Mouse (Mus musculus) kidney, postnatal 25 days (tissue): Measurements from ENCODE around the gene Hoxc9.

ENCODE experiments used
- DNase-seq, 2 experiments: peaks; one replicate each; pipeline ENCODE4 v3.0.0; 2021; ENCODE audit warnings: mixed read lengths in 2 of 2

Gene Hoxc9

DNA sequence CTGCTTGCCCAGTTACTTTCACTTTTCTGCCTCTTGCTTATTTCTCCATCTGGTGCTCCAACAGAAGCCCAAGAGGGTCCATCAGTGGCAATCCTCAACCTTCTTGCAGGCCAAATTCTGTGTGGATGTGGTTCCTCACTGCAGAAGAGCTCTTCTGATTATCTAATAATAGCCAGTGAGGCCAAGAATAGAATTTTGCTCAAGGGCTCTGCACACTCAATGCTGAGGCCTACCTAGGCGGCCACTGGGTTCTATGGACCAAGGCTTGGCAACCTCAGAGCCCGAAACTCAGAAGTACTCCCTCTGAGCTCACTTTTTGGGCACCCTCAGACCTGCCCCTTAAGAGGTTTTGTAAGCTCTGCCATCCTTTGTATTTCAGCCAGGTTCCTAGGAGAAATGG, 25.1 kb downstream of the Hoxc9 start:
- no peak for DNase-seq

DNA sequence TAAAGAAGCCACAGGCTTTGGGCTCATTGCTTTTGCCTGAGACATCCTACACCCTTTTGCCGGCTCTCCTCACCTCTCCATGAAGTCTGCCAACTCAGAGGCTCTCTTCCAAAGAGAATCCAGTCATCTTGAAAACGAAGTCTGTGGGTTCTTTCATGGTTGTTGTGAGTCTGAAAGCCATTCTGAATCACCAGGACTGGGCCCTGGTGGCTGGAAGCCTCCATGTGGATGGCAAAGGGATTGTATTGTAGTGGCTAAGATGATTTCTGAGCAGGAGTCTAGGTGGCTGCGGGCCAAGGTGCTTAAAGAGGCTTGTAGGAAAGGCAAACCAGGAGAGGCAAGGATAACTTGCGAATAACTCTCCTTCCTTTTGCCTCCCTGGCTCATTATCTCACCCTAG, 25.9 kb downstream of the Hoxc9 start:
- peak; percentile 66 to 71 for DNase-seq

DNA sequence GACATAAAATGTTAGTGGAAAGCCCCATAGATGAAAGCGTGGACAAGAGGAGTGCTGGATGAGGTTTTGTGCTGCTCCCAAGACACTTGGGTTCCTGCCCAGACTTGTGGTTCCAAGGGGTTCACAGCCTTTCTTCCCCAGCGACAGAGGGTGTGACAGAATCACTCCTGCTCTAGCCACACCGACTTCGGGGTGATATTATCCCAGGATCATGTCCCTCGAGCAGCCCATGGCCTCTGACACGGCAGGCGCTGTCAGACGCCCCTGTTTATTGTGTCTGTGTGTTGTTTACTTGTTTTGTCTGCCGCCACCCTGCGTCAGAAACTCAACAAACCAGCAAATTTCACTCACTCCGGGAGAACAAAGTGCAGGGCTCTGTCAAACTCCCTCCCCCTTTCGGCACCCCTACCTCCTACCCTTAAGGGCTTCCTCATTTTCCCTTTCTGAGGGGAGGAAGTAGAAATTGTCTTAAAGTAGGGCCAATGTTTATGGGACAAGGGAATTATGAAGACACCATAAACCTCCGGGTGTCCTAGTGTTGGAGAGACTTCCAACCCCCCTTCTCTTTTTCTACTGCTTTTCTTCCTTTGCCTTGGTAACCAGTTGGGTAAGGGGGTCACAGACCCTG, 26.7 kb downstream of the Hoxc9 start:
- peak in 1 of 2 experiments; percentile 36 for DNase-seq

DNA sequence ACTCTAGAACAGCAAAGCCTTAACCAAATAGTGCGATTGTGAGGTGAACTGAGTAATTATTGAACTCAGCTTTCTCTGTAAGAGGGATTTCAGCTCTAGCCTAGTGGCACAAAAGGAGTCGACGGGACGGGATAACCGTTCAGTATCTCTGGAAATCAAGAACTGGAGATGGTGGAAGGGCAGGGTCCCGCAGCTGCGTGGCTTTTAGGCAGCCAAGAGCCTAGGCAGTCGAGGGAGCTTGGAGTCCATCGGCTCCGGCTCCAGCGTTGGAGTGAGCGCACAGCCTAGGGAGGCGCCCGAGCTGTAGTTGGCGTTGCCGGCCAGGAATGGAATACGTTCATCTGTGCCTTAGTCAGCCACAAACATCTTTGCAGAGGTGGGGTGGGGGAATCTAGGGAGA, 29.1 kb downstream of the Hoxc9 start:
- DNase-seq: peak in 1 of 2 experiments; percentile 56

DNA sequence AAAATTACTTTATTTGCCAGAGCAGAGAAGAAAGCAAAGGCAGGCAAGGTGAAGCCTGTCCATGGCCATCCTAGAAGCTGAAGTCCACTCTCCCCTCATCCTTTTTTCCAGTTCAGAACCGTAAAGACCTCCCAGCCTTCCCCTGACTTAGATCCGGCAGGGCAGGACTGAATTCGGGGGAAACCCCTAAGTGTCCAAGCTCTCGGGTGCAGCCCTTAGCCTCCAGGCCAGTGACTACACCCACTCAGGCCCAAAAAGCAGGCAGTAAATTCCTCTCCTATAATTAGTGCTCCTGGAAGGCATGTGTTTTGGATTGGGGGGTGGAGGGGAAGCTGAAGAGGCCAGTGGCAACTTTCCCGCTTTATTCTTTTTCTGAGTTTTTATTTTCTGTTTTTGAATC, 29.6 kb downstream of the Hoxc9 start:
- DNase-seq: peak in 1 of 2 experiments; percentile 37

DNA sequence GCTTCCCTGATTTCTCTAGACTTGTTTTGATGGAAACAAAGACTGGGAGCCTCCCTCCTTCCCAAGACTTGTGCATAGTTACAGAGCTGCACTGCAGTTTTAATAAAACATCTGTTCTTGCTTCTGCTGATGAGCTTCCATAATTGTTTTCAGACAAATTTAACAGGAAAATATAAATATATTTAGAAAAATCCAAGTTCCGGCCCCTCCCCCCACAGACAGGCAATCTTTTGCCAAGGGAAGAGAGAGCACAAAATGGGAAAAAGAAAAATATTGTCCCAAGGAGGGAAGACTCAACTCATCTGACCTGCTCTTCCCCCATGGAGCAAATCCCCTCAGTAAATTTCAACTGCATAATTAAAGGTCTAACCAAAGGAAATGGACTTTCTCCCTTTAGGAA, 30.1 kb downstream of the Hoxc9 start:
- DNase-seq: peak in 1 of 2 experiments; percentile 17

DNA sequence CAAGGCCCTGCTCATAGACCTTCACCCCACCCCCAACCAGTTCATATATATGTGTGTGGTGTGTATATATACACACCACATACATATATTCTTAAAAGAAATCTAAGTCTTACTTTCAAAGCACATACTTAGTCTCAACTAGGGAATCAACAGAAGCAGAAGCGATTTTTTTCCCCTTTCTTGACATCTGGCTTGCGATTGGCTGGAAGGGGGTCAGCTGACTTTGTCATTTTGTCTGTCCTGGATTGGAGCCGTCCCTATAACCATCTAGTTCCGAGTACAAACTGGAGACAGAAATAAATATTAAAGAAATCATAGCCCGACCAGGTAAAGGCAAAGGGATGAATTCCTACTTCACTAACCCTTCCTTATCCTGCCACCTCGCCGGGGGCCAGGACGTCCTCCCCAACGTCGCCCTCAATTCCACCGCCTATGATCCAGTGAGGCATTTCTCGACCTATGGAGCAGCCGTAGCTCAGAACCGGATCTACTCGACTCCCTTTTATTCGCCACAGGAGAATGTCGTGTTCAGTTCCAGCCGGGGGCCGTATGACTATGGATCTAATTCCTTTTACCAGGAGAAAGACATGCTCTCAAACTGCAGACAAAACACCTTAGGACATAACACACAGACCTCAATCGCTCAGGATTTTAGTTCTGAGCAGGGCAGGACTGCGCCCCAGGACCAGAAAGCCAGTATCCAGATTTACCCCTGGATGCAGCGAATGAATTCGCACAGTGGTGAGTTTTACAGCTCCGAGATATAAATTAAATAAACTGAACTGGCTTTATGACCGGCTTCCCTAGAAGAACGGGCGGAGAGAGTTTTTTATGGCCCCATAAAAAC, 33.2 kb downstream of the Hoxc9 start:
- DNase-seq: peak in 1 of 2 experiments; percentile 56

DNA sequence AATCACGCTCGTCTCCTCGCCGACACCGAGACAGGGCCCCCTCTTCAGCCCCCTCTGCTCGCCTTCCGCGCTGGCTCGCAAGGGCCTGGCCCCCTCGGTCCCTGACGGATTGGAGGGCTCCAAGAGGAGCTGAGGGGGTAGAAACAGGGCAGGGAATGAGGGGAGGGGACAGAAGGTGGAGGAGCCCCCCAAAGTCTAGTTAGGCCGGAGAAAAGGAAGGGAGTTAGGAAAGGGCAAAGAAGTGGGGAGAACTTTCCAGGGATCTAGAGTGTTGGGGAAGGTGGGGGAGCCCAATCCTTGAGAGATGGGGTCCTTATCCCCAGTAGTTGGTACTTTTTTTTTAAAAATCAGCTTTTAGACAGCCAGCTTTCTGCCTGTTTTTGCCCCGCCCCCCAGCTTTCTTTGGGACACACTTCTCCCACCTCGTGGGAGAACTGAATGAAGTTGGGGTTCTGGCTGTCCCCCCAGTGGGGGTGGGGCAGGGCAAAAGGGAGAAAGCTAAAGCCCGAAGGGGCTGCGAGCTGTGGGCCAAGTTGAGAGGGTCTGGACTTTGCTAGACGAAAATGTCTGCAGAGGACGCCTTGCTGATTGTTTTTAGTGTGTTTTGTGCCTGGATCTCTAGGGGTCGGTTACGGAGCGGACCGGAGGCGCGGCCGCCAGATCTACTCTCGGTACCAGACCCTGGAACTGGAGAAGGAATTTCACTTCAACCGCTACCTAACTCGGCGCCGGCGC, 34.0 kb downstream of the Hoxc9 start:
- peak in 1 of 2 experiments; percentile 45 for DNase-seq

DNA sequence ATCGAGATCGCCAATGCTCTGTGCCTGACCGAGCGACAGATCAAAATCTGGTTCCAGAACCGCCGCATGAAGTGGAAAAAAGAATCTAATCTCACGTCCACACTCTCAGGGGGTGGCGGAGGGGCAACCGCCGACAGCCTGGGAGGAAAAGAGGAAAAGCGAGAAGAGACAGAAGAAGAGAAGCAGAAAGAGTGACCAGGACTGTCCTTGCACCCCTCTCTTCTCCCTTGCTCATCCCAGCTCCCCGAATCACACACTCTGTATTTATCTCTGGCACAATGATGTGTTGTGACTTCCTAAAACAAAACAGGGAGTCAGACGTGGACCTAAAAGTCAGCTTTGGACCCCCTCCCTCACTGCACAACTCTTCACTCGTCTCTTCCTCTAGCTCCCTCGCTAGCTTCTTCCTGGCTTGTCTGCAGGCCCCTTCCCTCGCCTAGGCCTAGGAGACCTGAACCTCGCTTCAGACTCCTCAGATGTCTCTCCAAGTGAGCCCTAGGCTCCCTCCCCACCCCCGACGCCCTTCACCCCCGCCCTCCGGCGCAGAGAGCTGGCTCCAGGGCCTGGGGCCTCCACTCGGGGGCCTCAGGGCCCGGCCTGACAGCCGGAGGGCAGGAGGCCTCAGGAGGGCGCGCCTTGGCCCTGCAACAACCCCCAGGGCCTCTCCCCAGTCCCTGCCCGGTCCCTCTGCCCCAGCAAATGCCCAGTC, 34.8 kb downstream of the Hoxc9 start:
- DNase-seq: peak in 1 of 2 experiments; percentile 34

DNA sequence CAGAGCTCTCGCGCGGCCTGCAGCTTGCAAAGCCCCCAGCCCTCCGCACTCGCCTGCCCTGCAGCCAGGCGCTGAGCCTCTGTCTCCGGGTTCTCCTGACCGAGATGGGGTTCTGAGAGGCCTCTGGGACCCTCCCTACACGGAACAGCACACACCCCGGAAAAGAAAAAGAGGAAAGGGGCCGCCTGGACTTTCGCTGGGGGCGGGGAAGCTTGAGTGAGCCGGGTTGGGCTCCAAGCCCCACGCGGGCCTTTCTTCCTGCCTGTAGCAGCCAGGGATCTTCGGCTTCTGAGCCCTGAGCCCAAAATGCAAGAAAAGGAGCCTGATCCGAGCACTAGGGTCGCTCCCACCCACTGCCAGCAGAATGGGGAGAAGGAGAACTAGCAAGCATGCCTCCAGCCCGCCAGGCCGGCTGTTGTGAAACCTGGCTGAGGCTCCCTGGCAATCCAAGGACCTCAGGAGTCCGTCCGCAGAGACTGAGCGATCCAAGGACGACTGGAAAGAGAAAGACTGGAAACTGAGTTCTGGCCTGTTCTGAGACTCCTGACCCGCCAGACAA, 35.8 kb downstream of the Hoxc9 start:
- peak in 1 of 2 experiments; percentile 42 for DNase-seq

DNA sequence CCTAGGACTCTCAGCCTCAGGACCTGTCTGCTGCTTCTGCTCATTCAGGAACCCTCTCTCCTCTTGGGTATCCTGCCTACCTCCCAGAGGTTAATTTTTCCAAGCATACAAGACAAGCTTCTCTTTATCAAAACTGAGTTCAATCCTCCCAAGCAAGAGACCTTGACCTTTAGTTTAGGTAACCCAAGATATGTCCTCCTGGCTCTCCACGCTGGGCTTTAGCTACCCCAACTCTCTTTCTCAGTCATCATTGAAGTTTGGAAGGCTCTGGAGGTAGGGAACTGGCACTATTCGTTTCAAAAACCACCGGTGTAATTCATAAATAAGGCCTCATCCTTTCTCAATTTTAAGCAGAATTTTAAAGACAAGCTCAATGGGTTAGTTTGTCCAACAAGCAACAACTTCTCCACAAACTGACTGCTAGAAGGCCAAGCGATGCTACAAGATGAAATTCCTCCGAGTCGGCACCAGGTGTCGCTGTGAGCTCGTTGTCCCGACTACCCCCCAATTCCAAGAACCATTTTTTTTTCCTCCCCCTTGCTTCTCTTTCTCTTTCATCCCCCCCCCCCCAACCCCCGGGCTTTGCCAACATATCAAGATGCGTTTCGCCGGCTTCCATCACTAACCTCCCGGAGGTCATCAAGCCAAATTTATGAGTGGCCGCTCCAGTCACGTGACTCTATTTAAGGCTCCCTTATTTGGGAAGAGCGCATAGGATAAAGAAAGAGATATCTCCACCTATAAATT, 37.2 kb downstream of the Hoxc9 start:
- peak; percentile 49 to 52 for DNase-seq

DNA sequence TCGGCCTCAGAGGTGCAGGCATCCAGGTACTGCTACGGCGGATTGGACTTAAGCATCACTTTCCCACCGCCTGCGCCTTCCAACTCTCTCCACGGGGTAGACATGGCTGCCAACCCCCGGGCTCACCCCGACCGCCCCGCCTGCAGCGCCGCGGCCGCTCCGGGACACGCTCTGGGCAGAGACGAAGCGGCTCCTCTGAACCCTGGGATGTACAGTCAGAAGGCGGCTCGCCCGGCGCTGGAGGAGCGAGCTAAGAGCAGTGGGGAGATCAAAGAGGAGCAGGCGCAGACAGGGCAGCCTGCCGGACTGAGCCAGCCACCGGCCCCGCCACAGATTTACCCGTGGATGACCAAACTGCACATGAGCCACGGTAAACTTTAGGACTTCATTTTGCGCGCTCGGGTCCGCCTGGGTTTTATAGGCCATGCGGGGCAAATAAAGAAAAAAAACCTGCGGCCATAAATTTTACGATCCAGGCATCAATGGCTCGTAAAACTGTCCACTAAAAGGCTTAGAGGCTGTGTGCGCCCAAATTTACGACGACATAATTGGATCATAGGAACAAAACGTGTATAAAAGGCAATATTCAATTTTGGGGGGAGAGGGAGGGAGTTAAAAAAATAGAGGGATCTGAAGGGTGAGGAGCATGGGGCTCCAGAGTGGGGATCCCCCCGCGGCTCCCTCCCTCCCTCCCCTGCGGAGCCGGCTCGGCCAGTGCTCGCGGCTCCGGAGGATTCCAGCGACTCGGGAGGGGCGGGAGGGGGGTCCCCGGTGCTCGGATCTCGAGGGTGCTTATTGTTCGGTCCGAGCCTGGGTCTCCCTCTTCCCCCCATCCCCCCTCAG, 38.1 kb downstream of the Hoxc9 start:
- DNase-seq: peak; percentile 60 to 81

DNA sequence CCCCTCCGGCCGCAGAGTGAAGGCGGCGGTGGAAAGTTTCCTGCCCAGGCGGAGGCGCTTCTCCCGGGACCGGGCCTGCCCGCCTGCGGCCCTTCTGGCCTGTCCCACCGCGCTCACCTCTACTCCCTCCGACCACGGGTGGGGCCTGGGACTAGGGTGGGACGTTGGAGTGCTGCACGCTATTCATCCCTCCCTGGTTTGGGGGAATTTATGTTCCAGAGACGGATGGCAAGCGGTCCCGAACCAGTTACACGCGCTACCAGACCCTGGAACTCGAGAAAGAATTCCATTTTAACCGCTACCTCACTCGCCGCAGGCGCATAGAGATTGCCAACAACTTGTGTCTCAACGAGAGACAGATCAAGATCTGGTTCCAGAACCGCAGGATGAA, 38.8 kb downstream of the Hoxc9 start:
- DNase-seq: no peak

DNA sequence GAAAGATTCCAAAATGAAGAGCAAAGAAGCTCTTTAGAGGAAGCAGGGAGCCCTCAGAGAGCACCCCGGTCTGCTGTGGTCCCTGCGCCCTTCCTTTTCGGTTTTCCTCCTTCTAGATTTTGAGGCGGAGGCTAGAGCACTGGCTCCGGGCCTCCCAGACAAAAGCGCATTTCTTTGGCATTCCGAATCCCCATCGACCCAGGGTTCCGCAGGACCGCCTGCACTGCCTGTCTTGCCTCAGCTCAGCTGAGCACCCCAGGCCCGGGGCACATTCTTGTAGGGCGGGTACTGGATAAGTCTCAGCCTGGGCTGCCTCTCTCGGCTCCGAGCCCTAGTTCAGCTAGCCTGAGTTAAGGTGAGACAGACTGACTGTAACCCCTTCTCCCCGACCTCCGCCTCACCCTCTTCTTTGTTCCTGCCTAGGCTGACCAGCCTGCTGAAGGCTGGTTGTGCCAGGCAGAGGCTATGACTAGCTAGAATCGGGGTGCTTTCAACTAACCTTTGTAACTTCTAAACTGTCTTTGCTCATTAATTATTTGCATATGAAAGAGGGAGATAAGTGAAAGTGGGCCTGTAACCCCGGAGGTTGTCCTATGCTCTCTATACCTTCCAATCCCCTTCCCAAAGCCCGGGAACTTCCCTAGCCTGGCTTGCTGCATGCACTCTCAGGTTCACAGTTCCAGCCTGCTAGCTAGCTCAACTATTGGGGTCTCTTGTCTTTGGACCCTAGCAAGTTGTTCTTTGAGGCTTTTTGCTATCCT, 39.3 kb downstream of the Hoxc9 start:
- no peak for DNase-seq

DNA sequence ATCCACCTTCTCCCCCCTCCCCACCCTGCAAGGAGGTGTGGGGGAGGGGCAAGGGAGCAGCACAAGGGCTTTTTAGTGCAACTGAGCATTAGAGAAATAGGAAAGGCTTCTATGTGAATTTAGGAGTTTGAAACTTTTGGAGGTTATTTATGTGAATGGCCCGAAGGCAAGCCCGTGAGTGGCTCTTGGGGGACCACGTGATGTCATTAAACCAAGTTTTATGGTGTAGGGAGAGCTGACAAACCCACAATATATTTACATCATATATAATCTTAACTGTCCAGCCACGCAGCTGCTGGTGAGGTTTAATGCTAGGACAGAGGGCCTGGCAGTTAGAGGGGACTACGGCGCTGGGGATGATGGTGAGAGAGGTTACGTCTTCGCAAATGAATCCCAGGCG, 42.4 kb downstream of the Hoxc9 start, which contains the start of gene Hoxc4:
Gene Hoxc4, plus strand, starts transcription at position 299 of the 400 bp plus-strand sequence.
- no peak for DNase-seq

DNA sequence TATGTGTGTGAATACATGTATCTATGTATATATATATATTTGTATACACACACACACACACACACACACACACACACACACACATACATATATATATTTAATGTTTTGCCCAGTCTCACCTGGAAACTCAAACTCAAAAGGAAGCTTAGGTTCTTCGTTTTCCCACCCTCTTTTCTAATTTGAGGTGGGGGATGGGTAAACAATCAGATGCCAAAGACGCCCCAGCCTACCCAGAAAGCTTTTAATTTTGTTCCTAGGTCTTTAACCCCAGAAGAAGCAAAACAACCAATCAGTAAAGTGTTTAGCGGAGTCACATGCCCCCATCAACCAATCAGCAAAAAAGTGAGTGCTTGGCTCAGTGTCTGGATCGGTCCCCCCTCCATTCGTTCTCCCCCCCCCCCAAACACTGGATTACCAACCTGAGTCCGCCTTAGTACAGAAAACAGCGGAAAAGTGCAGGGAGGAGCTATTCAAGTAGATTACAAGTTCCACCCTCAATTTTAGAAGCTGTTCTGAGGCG, 44.7 kb downstream of the Hoxc9 start:
- DNase-seq: no peak

DNA sequence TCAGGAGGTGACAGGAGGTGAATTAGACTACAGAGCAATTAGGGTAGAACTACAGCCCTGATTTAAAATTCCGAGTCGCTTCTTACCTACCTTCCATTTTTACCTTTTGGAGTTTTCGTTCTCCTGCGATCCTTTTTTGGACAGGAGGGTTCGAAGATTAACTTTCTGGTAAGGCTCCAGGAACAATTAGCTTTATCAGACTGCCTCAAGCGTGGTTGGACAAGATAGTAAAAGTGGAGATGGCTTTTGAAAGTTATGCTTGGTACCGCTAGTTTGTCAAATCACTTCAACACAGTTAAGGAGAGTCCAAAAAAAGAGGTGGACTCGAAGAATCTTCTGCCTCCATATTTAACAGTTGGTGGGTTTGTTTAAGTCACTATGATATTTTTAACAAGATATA, 45.3 kb downstream of the Hoxc9 start:
- DNase-seq: no peak

DNA sequence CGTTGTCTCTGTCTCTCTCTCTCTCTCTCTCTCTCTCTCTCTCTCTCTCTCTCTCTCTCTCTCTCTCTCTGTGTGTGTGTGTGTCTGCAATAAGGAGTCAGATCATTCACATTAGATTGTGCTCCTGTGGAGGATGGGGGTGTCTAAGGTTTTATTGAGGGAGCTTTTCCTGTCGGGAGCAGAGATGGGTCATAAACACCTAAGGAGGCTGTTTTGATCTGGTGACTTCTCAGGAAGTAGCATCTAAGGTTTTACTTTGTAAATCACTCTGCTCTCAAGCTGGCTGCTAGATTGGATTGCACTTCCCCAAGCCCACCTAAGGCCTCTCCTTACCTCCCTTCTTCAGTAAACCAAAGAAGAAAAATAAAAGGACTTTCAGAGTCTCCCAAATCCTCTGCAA, 47.9 kb downstream of the Hoxc9 start:
- no peak for DNase-seq
